Mouse (Mus musculus): ENCODE measurements around the gene Slc12a5. TPM values are rescaled to one million over a fixed set of nuclear protein-coding genes. Genes with fewer than 3 reads are reported as not detected.

Gene Slc12a5
- polyA plus RNA-seq, 1 experiment, result 386 TPM

DNA sequence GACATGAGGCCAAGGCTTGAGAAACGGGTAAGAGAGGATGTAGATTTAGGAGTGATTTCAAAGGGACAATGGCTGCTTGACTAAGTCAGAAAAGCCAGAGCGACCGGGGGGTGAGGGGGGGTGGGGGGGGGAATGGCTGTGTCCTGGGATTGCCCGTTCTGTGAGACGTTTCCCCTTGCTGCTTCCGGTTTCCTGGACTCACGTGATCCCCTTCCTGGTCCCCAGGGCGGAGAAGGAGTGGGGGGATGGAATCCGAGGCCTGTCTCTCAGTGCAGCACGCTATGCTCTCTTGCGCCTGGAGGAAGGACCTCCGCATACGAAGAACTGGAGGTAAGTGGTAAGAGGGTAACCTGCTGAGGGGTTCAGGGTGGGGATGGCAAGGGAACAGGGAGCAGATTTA, 28.2 kb downstream of the Slc12a5 start:
- 68% methylated on average over 13 of the region's 13 CpGs for WGBS
- Histone ChIP-seq H3K4me1 (ENCODE audit: control insufficient read depth, insufficient read depth, low read length) (peaks cover 32% of the 10 kb centered on the region), H3K4me3 (replicated peaks; ENCODE audit: insufficient read depth, low read depth, low read length) (no peak overlapping the region), H3K27me3 (ENCODE audit: control insufficient read depth, insufficient read depth, low read length) (no peaks in the 10 kb centered on the region), H3K27ac (ENCODE audit: insufficient read depth, low read length) (no peak overlapping the region)
- DNase-seq, result no peak
- no peak for TF ChIP-seq CTCF (IDR thresholded peaks at IDR 0.05; ENCODE audit: borderline replicate concordance, insufficient read depth, low read depth, low read length)

DNA sequence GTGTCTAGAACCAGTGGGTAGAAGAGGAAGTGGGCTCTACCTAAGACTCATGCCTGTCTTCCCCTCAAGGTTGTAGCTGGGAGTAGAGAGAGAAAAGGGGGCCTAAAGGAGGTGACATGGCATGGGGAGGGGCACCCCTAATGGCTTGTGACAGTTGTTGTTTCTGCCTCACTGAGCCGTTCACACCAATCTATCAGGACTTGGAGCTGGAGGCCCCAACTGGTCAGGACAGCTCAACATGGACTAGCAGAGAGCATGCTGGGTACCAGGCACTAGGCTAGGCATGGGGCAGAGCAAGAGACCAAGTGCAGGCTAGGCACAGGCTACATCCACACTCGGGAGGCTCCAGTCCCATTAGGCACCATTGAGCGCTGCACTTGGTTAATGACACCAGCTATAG, 30.5 kb downstream of the Slc12a5 start:
- WGBS, result 74% methylated on average over 3 of the region's 3 CpGs
- no peaks in the 10 kb centered on the region for H3K27me3 ChIP-seq (ENCODE audit: control insufficient read depth, insufficient read depth, low read length)
- H3K27ac ChIP-seq (ENCODE audit: insufficient read depth, low read length), result no peak overlapping the region
- no peak overlapping the region for H3K4me3 ChIP-seq (replicated peaks; ENCODE audit: insufficient read depth, low read depth, low read length)
- DNase-seq, result peak in 1 of 2 experiments; percentile 17
- peaks cover 49% of the 10 kb centered on the region for H3K4me1 ChIP-seq (ENCODE audit: control insufficient read depth, insufficient read depth, low read length)
- TF ChIP-seq CTCF (IDR thresholded peaks at IDR 0.05; ENCODE audit: borderline replicate concordance, insufficient read depth, low read depth, low read length) (no peak), POLR2A (IDR thresholded peaks at IDR 0.05; ENCODE audit: borderline replicate concordance, insufficient read depth, low read length) (no peak)

DNA sequence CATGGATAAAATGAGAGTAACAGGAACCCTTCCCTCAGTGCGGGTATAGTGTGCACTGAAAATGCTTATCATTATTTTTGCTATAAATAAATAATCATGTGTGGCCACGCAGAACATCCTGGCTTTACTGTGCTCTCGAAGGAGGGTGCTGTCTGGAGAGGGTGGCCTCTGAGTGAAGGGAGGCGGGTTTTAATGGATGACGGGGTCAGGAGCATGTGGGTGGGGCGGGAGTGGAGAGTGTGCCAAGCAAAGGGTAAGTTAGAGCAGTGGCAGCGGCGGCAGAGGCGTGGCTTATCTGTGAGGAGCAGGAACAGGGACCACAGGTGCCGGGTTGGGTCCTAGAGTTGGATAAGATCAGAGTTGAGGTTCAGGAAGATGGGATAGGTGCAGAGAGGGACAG, 31.2 kb downstream of the Slc12a5 start:
- Histone ChIP-seq H3K4me1 (ENCODE audit: control insufficient read depth, insufficient read depth, low read length) (peaks cover 44% of the 10 kb centered on the region), H3K27ac (ENCODE audit: insufficient read depth, low read length) (no peak overlapping the region), H3K4me3 (replicated peaks; ENCODE audit: insufficient read depth, low read depth, low read length) (no peak overlapping the region), H3K27me3 (ENCODE audit: control insufficient read depth, insufficient read depth, low read length) (no peaks in the 10 kb centered on the region)
- DNase-seq, result peak in 1 of 2 experiments; percentile 17
- TF ChIP-seq POLR2A (IDR thresholded peaks at IDR 0.05; ENCODE audit: borderline replicate concordance, insufficient read depth, low read length), result no peak
- no peak for TF ChIP-seq CTCF (IDR thresholded peaks at IDR 0.05; ENCODE audit: borderline replicate concordance, insufficient read depth, low read depth, low read length)
- WGBS, result 49% methylated on average over 10 of the region's 10 CpGs

DNA sequence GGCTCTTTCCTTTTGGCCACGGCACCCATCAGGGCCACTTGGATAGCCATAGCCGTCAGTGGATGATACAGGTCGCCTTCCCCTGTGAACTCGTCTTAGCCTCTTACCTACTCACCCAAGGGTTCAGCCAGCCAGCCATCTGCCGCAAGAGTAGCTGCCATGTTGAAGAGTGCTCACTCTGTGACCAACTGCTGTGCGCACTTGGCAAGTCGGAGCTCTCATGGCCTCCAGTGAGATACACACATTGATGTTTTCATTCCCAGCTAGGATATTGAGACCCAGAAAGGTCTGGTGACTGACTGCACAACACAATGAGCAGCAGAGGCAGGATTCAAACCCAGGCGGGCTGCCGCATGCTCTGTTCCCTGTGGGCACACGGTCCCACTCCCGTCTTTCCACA, 33.6 kb downstream of the Slc12a5 start:
- TF ChIP-seq CTCF (IDR thresholded peaks at IDR 0.05; ENCODE audit: borderline replicate concordance, insufficient read depth, low read depth, low read length), result no peak
- TF ChIP-seq POLR2A (IDR thresholded peaks at IDR 0.05; ENCODE audit: borderline replicate concordance, insufficient read depth, low read length), result no peak
- Histone ChIP-seq H3K4me1 (ENCODE audit: control insufficient read depth, insufficient read depth, low read length) (peaks cover 36% of the 10 kb centered on the region), H3K27ac (ENCODE audit: insufficient read depth, low read length) (no peak overlapping the region), H3K27me3 (ENCODE audit: control insufficient read depth, insufficient read depth, low read length) (no peaks in the 10 kb centered on the region), H3K4me3 (replicated peaks; ENCODE audit: insufficient read depth, low read depth, low read length) (no peak overlapping the region)
- DNase-seq, result peak; percentile 66 to 79
- 21% methylated on average over 11 of the region's 11 CpGs for WGBS

DNA sequence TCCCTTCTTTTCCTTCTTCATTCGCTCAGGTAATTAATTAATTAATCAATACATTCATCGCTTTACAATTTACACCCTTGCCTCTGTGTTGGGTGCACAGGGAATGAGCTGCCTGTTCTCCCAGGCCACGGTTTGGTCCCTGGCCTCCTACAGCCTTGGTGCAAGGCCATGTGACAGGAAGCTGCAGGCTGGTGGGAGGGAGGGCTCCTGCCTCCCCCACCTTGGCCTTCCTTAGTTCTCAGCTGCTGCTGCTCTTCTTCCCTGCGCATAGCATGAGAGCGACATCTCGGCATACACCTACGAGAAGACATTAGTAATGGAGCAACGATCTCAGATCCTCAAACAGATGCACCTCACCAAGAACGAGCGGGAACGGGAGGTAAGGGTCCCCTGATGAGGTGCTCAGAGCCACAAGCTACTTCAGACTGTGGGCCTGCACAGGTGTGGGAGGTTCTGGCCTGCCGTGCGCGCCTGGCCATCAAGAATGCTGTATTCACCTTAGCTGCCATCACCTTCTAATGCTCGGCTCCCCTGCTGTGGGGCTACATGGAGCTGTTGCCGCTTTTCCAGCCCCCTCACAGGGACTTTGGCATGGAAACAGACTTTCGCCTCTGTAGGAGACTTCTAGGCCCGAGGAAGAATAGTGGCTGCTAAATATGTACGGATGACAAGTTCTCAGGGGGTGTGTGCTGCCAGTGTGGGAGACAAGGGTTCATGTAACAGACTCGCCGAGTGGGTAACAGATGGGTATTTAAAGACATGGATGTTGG, 34.2 kb downstream of the Slc12a5 start:
- peaks cover 36% of the 10 kb centered on the region for H3K4me1 ChIP-seq (ENCODE audit: control insufficient read depth, insufficient read depth, low read length)
- no peaks in the 10 kb centered on the region for H3K27me3 ChIP-seq (ENCODE audit: control insufficient read depth, insufficient read depth, low read length)
- WGBS, result 33% methylated on average over 21 of the region's 21 CpGs
- no peak overlapping the region for H3K4me3 ChIP-seq (replicated peaks; ENCODE audit: insufficient read depth, low read depth, low read length)
- H3K27ac ChIP-seq (ENCODE audit: insufficient read depth, low read length), result no peak overlapping the region
- TF ChIP-seq CTCF (IDR thresholded peaks at IDR 0.05; ENCODE audit: borderline replicate concordance, insufficient read depth, low read depth, low read length) (no peak), POLR2A (IDR thresholded peaks at IDR 0.05; ENCODE audit: borderline replicate concordance, insufficient read depth, low read length) (no peak)
- peak; percentile 52 to 66 for DNase-seq

DNA sequence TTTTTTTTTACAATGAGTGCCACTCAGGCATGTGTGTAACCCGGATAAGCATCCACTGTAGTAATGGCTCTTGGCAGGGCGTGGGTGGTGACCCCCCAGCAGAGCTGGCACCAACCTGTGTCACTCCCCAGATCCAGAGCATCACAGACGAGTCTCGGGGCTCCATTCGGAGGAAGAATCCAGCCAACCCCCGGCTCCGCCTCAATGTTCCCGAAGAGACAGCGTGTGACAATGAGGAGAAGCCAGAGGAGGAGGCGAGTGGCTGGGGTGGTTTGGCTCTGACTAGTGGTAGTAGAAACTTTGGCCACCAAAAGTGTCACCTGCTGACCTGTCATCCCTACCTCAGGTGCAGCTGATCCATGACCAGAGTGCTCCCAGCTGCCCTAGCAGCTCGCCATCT, 35.4 kb downstream of the Slc12a5 start:
- Histone ChIP-seq H3K27me3 (ENCODE audit: control insufficient read depth, insufficient read depth, low read length) (no peaks in the 10 kb centered on the region), H3K4me3 (replicated peaks; ENCODE audit: insufficient read depth, low read depth, low read length) (no peak overlapping the region), H3K27ac (ENCODE audit: insufficient read depth, low read length) (no peak overlapping the region), H3K4me1 (ENCODE audit: control insufficient read depth, insufficient read depth, low read length) (peaks cover 36% of the 10 kb centered on the region)
- DNase-seq, result peak; percentile 43 to 46
- TF ChIP-seq CTCF (IDR thresholded peaks at IDR 0.05; ENCODE audit: borderline replicate concordance, insufficient read depth, low read depth, low read length) (no peak), POLR2A (IDR thresholded peaks at IDR 0.05; ENCODE audit: borderline replicate concordance, insufficient read depth, low read length) (no peak)
- WGBS, result 31% methylated on average over 11 of the region's 11 CpGs

DNA sequence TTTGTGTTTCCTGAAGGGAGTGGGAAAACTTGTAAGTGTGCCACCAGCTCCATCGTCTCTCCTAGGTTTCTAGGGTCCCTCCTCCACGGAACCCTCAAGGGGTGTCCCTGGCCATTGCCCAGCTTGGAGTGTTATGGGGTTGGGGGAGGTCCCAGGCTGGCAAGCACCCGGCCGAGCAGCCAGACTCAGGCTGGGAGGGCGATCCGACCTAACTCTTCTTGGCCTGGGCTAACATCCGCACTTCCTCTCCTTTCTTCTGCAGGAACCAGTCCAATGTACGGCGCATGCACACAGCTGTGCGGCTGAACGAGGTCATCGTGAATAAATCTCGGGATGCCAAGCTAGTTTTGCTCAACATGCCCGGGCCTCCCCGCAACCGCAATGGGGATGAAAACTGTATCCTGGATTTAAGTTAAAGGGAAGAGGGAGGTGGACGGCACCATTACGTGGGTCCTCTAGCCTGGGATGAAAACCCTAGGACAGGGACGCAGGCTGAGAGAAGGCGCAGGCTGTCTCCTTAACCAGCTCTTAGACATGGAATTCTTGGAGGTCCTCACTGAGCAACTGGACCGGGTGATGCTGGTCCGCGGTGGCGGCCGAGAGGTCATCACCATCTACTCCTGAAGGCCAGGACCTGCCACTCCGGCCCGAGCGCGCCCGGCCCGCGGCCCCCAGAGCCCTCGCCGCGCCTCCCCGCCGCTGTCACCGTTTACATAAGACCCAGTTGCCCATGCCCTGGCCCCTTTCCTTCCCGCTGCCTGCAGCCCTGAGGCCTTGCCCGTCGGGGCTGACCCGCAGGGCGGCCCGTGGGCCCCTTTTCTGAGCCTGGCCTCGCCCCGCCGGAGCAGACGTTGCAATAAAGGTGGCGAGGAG, 36.5 kb downstream of the Slc12a5 start:
- Histone ChIP-seq H3K27ac (ENCODE audit: insufficient read depth, low read length) (no peak overlapping the region), H3K27me3 (ENCODE audit: control insufficient read depth, insufficient read depth, low read length) (no peaks in the 10 kb centered on the region), H3K4me1 (ENCODE audit: control insufficient read depth, insufficient read depth, low read length) (peaks cover 36% of the 10 kb centered on the region), H3K4me3 (replicated peaks; ENCODE audit: insufficient read depth, low read depth, low read length) (no peak overlapping the region)
- no peak for TF ChIP-seq POLR2A (IDR thresholded peaks at IDR 0.05; ENCODE audit: borderline replicate concordance, insufficient read depth, low read length)
- TF ChIP-seq CTCF (IDR thresholded peaks at IDR 0.05; ENCODE audit: borderline replicate concordance, insufficient read depth, low read depth, low read length), result no peak
- peak; percentile 32 to 51 for DNase-seq
- 51% methylated on average over 49 of the region's 49 CpGs for WGBS

All from cerebellum, adult 2 months (tissue).